Mouse (Mus musculus): ENCODE data around the gene Nemp1. TPM values are rescaled to one million over a fixed set of nuclear protein-coding genes. Genes with fewer than 3 reads are reported as not detected.

Nemp1 gene
- 1 to 10 TPM; 2.5 to 2.7 TPM for total RNA-seq (2021)
- long read RNA-seq, experiment 1, full-length matches to known transcripts, result 3 of 7 reads
- long read RNA-seq, experiment 1, partial matches to known transcripts, result 0 of 7 reads
- long read RNA-seq, experiment 1, other reads (novel, unspliced or antisense), result 4 of 7 reads
- long read RNA-seq, experiment 2, partial matches to known transcripts, result 0 of 2 reads
- long read RNA-seq, experiment 2, other reads (novel, unspliced or antisense), result 1 of 2 reads

DNA sequence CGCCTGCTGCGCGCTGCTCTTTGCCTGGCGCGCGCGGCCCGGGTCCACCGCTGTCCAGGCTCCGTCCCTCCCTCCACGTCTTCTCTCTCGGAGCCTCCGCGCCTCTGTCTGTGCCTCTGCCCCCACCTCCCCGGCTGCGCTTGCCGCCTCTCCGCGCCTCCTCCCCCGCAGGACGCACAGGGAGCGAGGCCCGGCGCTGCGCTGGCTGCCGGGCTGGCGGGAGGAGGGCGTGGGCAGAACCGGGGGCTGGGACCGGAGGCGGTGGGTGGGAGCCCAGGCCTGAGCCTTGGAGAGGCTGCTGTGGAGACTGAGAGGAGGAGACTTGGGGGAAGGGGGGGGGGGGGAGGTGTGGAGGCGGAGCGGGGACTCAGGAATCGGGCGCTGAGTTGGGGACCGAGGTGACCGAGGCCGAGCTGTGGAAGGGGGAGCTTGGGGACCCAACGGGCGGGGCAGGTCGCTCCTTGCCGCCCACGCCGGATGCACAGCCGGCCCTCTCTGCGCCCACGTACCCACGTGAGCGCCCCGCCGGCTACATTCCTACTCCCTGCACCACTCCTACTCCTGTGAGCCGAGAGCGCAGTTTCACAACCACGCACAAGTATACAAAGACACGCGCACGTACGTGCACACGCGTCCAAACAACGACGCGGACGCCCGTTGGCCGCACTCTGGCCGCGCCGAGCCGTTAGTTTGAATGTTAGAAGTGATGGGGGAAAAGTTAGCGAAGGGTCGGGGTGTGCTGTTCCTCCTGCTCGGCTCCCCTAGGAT is at the start of gene Nemp1:
Gene Nemp1, plus strand, starts transcription at position 401 of the 768 bp plus-strand sequence.
- DNase-seq (ENCODE audit: low spot score), result peak; percentile 81

DNA sequence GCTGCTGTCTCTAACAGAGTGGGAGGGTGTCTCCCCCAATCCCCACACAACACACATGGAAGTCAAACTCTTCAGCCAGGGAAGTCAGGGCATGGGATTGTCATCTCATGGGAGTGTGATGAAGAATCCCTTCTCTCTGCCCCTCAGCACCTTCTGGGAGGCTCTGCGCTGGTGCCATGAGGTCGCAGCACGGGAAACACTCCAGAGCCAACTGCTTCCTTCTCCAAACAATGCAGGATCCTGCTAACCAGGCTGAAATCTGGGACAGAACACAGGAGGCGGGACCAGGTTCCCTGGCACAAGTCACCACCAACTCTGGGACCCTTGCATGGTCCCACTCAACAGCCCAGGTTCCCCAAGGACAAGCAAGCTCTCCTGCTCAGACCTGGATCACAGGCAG is 49.4 kb upstream of the Nemp1 start:
- no peak for DNase-seq (ENCODE audit: low spot score)

DNA sequence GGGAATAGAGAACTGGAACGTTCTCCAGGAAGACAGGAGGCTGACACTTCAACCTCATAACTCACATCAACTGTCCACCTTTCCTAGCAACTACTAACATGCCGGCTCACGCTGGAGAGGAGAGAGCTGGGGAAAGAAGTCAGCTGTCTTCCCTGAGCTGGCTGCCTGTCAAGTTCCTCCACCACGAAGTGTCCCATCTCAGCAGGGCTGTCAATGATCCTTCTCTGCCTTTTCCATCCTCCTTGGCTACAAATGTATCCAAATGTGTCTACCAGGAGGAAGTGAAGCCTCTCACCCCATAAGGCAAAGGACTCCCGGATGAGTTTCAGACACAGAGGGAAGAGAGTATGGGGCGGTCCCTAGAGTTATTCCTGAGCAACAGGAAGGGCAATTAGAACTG is 48.5 kb upstream of the Nemp1 start:
- DNase-seq (ENCODE audit: low spot score), result no peak

DNA sequence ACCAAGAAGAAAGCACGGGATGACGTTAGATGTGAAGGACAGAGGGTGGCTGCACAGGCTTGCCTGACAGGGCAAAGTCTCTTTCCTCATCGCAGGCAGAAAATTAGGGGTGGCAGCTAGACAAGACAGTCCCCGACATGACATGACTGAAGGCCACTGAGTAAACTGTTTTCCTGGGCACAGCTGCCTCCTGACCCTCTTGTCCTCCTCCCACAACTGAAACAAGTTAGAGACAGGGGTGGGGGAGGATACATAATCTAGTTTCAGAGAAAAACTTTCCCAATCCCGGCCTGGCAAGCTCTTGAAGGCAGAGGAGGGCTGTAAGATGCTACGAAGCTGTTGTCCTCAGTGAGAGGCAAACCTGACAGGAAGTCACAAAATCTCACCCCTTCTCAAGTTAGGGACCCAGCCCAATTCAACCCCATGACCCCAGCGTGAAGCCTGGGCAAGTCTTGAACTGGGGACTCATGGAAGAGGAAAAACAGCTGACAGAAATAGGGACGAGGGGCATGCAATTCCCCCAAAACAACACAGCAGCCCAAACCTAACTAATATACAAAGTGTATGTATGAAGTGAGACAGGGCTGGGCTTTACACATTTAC is 47.5 kb upstream of the Nemp1 start:
- no peak for DNase-seq (ENCODE audit: low spot score)

DNA sequence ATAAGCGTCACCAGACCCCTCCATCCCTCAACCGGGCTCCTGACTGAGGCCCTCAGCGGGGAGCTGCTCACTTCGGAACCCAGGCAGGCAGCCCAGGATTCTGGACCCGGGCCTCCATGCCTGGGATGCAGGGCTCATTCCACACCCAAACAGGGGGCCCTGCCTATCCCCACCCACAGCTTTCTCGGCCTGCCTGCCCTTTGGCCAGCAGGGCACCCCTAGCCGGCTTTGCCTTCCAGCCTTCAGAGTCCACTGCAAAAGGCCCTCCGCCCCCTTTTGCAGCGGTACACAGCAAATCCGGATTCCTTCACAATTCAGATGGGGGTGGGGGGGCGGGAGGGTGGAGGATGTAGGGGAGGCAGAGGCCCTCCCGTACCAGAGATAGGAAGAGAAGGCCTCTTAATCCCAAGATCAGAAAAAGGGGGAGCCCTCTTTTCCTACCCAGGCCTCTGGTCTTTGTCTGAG is 46.7 kb upstream of the Nemp1 start:
- peak; percentile 32 for DNase-seq (ENCODE audit: low spot score)

DNA sequence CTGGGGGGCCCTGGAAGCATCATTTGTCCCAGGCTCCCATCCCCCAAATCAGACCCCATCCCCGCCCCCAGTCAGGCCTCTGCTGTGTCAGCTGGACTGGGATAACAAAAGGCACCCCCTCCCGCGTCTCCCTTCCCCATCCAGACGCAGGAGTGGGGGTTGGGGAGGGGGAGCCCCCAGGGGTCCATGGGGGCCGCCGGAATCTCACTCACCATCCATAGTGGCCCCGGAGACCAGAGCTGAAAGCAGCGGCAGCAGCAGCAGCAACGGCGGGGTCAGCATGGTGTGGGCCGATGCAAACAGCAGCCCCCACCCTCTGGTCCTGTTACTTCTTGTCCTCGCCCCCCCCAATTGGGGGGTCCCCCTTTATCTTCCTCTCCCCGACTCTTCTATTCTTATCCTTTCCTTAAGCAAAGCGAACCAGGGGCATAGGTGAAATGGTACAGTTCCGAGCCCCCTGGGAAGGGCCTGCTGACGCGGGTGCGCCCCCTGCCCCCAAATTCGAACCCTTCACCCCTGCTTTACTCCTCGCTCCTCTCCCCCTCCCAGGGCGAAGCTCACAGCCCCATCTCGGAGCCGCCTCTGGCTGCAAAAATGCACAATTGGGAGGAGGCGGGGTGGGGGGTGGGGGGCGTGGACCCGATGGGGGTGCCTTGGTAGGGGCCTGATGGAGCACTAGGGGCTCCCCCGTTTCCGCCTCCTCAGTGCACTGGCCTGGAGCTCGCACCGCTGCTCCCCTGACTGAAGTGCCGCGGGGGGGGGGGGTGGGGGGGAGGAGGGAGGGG is 46.1 kb upstream of the Nemp1 start, which contains the start of gene Lrp1:
Gene Lrp1, minus strand, starts transcription at position 743 of the 785 bp plus-strand sequence.
- no peak for DNase-seq (ENCODE audit: low spot score)

DNA sequence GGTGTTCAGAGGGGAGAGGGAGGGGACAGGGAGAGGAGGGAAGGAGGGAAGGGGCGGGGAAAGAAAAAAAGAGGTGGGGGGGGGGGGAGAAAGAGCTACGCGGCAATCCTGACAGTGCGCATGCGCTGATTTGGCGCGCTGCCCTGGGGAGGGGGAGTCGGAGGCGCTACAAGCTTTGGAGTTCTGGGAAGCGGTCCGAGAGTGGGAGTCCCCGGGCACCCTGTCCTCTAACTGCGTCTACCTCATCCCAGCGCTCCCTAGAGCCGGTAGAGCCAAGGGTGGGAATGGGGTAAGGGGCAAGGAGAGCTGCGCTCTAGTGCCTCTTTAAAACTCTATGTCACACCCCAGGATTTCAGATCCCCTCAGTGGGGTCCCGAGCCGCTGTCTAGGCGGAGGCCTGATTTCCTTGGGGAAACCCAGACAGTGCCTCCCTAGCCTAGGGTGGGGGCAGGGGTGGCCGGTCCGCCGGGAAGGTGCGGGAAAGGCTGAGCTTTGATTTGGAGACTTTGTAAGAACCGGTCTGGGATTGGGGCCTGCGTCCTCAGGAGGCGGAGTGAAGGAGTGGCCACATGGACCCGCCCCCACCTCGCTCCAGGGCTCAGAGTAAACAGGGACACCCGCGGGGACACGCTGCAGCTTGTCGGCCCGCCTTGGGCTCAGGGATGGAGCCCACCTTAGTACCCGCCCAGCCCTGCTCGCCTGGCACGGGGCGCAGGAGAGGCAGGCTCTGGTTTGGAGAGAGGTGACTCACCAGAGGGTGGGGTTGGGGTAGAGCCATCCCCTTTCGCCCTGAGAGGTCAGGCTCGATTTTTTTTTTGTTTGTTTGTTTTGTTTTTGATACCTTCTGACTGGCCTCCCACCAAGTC is 45.3 kb upstream of the Nemp1 start:
- peak; percentile 92 for DNase-seq (ENCODE audit: low spot score)

DNA sequence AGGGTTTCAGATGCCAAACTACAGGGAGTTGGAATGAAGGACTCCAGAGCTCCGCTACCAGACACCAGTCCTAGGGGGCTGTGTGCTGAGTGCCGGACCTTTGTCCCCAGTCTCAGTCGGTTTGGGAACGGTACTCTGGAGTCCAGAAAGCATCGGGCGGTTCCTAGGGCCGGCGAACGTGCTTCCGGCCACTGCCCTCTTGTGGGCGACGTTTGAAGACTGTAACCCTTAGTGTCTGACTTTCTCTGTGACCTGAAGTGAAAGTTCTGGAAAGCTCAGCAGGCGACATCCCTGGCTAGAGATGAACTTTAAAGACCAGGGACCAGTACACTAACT is 44.7 kb upstream of the Nemp1 start:
- DNase-seq (ENCODE audit: low spot score), result peak; percentile 85

DNA sequence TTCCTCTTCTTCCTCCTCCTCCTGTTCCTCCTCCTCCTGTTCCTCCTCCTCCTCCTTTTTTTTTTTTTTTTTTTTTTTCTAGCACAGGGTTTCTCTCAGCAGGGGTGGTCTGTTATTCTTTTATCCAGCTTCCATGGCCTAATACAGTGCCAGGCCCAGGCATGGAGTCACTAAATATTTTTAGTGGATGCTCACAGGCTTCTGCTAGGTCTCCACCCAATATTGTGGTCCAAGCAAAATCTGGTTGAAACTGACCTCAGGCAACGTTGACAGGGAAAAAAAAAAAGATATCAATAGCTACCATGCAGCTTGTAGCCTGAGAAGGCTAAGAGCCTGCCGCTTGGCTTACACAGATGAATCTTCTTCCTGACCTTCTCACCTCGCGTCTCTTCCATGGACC is 44.0 kb upstream of the Nemp1 start:
- no peak for DNase-seq (ENCODE audit: low spot score)

DNA sequence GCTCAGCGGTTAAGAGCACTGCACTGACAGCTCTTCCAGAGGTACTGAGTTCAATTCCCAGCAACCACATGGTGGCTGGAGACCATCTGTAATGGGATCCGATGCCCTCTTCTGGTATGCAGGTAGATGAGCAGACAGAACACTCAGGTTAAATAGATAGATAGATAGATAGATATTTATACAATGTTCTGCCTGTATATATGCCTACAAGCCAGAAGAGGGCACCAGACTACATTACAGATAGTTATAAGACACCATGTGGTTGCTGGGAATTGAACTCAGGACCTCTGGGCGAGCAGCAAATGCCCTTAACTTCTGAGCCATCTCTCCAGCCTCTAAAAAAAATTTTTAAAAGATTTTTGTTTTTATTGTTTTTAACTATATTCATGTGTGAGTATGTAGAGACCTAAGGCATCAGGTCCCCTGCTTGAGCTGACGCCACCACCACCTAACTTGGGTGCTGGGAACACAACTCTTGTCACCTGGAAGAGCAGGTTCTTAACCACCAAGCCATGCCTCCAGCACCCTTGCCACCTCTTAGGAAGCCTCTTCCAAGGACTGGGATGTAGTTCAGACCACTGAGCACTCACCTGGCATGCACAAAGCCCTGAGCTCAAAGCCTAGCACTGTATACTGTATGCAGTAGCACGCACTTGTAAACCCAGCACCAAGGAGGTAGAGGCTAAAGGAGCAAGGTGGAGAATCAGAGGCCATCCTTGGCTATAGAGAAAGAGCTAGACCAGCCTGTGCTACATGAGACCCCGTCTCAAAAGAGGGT is 43.1 kb upstream of the Nemp1 start:
- no peak for DNase-seq (ENCODE audit: low spot score)

DNA sequence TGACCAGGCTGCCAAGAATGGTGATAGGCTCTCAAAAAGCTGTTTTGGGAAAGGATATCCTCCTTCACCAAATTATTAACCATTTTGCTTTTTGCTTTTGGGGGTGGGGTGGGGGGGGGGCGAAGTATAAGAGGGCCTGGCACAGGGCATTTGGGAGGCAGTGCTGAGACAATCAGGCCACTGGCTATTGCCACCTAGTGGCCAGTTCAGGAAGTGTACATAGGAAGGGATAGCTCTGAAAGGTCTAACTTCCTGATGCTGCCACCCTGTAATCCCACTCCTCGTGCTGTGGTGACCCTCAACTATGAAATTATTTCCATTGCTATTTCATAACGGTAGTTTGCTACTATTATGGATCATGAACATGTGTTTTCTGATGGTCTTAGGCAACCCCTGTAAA is 40.3 kb upstream of the Nemp1 start:
- peak; percentile 53 for DNase-seq (ENCODE audit: low spot score)

DNA sequence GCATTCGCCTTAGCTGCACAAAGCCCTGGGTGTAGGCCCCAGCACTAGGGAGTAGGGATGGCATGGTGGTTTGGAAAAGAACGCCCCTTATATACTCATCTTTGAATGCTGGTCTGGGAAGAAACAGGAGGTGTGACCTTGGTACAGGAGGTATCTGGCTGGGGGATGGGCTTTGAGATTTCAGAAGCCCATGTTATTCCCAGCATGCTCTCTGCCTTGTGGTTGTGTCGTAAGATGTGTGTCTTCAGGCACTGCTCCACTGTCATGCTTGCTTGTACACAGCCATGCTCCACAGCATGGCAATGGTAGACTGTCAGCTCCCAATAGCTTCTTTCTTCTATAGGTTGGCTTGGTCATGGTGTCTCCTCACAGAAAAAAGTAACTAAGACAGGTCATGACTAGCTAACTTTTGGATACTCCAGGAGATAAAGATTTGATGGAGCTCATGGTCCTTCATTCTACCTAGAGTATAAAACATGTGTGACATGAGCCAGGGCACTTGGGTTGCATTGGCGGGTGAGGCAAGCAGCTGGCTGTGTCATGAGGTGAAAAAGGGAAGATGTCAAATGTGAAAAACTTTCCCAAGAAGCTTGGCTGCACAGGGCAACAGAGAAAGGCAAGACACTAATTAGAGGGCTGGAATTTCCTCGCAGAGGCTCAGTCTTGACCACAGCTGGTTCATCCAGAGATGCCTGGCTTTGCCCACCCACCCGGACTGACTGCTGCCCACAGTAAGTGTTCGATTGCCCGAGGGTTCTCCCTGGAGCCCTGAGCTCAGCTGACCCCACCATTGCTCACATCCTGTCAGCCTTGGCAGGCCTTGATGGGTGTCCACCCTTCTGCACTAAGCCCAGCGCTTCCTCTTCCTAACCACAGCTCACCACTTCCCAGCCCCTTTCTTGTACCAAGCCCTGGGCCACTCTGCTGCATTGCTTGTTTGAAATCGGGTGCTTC is 35.2 kb upstream of the Nemp1 start:
- DNase-seq (ENCODE audit: low spot score), result peak; percentile 53

DNA sequence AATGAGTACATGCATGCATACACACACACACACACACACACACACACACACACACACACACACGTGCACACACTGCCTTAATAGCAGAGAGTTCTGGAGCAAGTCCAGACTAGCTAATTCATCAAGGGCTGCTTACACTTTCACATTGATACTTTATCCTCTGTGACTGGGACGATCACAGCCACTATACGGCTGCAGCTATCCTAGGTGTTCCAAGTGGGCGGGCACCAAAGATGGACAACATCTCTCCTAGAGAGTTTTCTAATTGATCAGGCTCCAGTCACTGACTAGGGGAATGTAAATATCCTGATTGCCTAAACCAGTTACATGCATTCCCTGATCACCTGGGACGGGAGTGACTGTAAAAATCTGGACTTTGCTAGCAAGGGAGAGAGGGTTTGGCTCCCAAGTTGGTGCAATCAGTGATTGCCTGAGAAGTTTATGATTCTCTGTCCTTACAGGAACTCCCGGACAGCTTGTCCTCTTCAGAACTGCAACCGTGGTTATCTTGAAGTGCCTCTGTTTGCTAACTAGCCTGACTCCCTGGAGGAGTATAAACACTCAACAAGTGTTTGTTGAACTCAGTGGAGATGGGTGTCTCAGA is 33.9 kb upstream of the Nemp1 start:
- DNase-seq (ENCODE audit: low spot score), result no peak

DNA sequence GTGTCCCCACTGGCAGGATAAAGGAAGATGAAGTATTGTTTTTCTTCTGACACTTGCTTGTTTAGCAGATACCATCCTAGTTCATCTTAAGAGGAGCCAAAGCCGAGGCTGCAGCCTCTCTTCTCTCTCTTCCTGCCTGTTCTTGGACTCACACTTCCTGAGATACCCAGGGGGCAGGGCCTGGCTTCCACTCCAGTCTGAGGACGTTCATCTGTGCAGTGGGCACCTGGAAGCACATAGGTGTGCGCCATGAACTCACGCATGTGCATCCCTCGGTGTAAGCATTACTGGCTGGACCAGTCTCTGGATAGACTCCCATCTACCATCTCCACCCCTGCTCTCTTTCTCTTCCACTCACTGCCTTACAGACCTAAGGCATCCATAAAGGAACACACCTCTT is 26.3 kb upstream of the Nemp1 start:
- no peak for DNase-seq (ENCODE audit: low spot score)

DNA sequence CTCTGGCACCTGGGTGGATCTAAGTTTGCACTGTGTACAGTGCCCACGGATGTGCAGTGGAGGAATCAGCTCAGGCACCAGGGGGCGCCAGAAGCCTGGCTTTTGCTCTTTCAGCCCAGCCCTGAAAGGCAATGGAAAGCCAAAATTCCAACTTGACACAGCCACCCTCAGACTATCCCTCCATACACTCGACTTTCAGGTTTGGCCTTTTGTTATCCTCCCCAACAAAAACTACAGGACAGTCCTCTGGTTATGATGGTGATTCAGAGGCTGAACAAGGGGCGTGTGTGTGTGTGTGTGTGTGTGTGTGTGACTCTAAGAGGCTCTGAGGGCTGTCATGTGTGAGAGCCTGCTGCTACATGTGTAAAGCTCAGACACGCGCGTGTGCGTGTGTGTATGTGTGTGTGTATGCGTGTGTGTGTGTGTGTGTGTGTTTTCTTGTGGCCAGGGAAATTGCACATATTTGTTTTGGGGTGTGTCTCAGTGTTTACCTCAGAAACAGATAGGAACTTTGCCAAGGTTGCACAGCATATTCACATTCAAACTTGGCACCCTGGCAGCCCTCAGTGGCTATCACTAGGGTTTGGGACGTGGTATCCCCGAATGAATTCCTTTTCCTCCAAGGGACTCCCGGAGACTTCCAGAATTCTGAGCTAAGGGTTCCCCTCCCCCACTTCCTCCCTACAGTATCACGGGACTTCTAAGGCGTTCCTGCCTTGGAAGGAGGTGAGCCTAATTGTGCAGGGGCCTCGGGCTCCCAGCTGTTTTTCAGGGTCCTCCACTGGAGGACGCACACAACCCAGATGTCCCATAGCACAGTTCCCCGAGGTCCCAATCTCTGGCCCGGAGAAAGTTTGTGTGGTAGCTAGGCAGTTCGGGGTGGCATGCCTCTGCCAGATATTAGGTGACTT is 24.6 kb upstream of the Nemp1 start:
- DNase-seq (ENCODE audit: low spot score), result peak; percentile 91

DNA sequence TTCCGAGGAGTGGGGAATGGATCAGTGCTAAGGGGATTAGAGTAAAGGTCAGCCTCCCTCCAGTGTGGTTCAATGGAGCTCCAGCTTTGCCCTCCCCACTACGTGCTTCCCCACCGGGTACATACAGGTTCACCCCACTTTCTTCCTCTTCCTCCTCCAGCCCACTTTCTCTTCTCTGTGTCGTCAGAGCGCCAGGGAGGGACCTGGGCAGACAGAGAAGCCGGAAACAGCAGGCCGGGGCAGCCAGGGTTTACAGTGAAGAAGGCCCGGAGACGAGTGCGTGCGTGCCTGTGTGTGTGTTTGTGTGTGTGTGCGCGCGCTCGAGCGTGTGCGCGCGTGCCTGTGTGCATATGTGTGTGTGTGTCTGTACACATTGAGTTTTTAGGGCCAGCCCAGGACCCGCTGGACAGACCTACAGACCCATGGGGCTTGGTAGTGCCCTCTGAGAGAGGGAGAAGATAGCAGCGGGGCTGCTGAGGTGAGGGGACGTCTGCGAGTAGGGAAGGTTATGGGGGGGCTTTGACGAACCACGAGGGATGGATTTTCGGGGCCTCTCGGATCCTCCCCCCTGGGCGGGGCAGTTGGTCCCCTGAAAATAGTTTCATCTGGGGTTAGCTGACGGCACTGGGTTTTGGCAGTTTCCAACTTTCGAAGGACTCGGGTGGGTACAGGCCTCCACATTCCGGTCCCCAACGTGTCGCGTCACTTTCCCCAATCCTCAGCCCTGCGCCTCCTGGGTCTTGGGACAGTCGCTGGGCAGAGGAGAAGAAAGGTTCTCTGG is 23.7 kb upstream of the Nemp1 start, which contains the start of gene Stat6:
Gene Stat6, plus strand, starts transcription at position 215 of the 781 bp plus-strand sequence.
- peak; percentile 76 for DNase-seq (ENCODE audit: low spot score)

Data from gastrocnemius, adult 18-20 months (tissue).